Mouse (Mus musculus) ES-CJ7 (cell line): ENCODE results near the gene Odf3l2.
A peak's percentile ranks its signal among the peaks of the same experiment; 100 is the strongest.

Experiments used
- DNase-seq: peaks from one replicate; pipeline ENCODE4 v3.0.0; 2011; ENCODE audit warnings: low read depth, low spot score

The Odf3l2 gene

DNA sequence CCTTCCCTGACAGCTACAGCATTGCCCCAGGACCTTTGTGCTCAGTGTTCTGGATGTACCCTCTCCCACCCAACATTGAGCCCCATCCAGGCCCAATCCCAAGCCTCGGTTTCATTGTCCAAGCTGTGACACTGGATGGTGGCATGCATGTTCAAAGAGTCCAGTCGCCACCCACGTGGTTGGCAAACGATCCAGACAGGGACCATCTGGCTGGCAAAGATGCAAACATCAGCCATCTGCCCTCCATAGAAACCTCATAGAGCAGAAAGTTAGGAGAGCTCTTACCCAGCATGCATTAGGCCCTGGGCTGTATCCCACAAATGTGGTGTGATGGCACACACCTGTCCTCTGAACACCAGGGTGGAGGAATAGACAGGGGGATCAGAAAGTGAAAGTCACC lies 14.1 kb downstream of the Odf3l2 start:
- no peak for DNase-seq

DNA sequence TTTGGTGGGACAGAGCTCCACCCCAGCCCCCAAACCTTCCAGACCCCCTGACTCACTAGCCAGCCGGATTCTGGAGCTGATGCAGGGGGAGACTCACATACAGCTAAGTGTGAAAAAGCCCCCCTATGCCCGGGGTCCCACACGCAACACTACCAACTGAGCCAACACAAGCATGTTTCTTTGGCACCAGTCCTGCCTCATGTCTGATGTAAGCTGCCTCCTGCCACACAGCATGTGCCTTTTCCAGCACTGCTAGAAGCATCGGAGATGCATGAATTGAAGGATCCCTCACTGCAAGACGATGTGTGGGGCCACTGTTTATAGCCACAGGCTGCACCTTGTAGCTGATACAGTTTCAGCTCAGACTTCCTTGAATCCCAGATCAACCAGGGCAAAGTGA lies 17.2 kb downstream of the Odf3l2 start:
- DNase-seq: no peak

DNA sequence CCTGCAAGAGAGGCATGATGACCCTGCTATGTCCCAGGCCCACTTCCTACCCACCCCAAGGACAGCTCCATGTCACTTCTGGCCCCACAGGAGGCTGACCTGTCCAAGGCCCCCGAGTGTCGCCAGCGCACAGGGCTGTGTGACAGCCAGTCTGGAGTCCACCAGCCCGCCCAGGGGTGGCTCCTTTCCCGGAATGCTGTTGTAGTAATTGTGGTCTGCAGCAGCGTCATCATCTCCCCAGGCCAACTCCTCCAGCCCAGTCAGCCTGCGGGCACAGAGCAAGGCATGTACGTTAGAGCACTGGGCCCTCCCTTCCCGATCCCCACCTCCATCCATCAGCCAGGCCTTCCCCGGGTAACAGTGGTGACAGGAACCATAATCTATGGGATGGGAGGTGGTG lies 19.4 kb downstream of the Odf3l2 start:
- no peak for DNase-seq

DNA sequence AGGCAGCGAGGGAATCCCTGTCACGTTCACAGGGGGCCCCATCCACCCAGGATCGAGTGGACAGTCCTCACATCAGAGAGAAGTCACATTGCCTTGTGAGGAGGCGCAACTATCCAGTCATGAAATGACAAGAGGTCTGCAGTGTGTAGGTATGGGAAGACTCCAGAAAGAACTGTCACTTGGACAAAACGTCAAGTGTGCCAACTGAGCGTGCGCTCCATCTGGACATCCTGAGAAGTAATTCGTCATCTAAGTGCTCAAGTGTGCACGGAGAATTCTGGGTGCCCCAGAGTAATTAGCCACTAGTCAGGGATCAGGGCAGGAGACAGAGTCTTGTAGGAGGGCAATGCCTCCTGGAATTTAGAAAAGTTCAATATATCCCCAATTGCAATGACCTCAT lies 20.1 kb downstream of the Odf3l2 start:
- DNase-seq: no peak

DNA sequence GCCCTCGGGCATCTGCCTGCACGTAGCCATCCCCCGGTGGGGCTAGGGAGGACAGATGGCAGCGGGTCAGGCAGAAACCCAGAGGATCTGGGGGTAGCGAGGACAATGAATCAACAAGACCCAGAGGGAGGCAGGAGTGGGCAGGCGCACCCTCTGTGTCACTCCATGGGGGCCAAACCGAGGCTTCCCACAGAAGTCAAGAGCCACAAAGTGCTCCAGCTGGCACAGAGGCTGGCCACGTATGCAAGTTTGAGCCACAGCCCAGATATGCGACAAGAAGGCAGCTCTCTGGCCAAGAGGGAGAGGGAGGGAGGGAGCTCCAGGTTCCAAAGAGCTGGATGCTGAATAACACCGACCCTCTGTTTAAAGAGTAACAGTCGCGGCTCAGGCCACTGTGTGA lies 21.6 kb downstream of the Odf3l2 start:
- DNase-seq: no peak

DNA sequence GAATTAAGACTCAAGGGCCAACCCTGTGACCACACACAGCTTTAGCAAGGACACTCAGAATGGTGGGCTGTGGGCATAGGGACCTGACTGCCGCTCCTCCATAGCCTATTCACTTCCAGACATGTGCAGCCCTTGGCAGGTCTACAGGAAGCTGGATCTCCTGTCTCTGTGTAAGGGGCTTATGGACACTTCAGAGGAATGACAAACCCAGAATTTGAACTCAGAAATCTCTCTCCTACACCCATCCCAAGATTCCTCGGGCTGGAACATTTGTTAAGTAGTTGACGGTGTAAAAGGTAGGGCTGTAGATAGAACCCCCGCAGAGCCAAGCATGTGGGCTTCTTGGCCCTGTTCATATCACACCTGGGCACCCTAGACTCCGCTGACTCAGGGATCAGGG lies 29.2 kb downstream of the Odf3l2 start:
- no peak for DNase-seq

DNA sequence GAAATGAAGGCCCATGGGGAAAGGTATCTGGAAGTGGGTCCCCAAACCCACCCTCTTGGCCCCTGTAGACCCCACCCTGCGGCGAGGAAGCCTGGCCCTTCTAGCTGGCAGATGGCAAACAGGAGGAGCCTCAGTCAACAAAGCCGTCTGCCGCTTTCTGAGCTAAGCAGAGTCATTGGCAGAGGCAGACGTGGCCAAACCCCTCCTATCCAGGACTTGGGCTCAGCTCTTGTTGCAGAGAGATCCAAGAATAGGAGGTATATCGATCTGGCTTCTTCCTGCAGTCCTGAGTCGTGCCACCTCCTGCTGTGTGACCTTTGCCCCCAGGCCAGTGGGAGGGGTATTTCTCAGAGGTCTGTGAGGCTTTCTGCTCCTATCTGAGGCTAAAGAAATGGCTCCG lies 29.7 kb downstream of the Odf3l2 start:
- peak; percentile 75 for DNase-seq

DNA sequence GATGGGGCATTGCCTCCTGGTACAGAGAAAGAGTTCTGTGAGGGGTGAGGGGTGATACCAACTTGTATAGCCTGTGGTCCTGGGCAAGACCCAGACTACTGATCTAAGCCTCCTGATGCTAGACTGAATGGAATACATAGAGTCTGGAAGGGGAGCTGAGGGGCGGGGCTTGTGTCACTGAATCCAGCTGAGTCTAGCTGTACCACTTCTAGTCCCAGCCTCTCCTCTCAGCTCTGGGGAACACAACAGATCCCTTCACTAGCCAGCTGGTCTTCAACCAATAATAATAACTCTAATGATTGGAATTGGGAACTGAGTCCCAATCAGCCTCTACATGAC lies 31.3 kb downstream of the Odf3l2 start:
- no peak for DNase-seq

DNA sequence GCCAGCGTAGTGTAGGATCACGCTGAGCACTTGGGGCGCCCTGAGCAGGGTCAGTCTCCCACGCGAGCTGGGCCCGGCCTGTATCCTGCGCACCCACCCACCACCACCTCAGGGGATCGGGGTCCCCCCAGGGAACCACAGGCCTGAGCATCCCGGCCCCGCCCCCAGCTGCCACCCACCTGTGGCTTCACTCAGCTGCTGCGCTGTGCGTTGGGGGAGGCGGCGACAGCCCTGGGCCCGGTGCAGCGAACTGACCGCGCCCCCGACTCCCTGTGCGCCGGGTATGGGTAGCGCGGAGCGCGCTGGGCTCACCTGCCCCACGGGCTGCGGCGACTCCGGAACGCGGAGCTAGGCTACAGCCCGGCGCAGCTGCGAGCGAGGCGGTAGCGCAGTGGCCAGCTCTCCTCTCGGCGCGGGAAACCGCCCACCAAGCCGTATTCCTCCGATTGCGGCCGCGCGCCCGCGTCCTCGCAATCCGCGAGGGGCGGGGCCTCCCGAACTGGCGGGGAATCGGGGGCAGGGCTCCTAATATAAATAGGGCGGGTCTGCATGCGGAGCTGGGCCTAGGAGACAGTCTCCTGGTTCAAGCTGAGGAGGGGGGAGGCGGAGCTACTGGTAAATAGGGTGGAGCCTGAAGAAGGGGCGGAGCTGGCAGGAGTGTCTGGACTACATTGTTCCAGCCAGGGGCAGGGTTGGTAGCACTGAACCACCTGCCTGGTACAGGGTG lies 31.8 kb downstream of the Odf3l2 start, which contains the start of gene C2cd4c:
Gene C2cd4c (minus strand): TSS at position 448 of the 727 bp plus-strand sequence.
- DNase-seq: peak; percentile 96

DNA sequence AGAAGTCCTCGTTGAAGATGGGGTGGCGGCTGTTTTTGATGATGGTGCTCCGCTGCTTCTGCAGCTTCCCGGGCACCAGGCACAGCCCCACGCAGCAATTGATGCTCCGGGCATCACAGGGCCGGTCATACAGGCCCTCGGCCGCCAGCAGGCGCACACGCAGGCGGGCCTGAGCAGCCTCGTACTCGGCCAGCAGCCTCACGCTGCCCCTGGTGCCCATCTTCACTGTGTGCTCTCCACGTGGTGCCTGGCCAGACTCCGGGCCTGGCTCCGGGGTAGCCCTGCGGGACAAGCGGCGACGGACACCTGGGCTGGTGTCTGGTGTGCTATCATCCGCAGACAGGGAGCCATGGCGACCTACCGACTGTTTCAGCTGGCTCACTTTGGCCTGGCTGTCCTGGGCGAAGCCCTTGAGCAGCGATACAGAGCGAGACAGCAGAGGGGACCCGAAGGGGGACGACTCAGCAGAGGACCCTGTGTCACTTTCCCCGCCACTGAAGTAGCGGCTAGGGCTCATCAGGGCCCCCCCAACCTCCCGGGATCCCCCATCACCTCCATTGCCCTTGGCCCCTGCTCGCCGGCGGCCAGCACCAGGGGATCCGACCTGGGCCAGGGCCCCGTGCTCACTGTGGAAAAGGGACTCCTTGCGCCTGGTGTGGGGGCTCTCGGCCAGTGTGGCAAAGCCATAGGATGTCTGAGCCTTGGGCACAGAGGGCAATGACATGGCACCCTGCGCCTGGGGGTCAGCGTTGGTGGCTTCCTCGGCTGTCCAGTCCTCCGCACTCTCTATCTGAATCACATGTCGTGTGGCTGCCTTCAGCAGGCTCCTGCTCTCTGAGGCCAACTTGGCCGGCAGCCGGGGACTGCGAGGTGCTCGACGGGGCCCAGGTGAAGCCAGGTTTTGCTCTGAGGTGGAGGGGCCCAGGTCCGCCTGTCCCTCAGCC lies 33.1 kb downstream of the Odf3l2 start:
- no peak for DNase-seq

DNA sequence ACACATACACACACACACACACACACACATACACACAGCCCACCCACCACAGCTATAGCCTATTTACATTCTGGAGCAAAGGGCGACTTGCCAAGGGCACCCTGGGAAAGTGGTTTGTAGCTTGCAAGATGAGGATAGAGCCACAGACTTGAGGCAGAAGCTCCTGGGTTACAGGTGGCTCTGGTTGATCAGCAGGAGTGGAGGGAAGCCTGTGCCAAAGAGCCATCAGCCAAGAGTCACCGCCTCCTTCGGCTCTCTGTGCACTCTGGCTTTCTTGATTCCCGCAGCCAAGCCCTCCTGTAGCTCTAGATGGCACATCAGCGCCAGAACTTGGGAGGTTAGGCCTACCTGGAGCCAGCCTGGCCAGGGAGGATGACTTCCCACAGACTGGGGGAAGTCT lies 34.2 kb downstream of the Odf3l2 start:
- DNase-seq: peak; percentile 22

DNA sequence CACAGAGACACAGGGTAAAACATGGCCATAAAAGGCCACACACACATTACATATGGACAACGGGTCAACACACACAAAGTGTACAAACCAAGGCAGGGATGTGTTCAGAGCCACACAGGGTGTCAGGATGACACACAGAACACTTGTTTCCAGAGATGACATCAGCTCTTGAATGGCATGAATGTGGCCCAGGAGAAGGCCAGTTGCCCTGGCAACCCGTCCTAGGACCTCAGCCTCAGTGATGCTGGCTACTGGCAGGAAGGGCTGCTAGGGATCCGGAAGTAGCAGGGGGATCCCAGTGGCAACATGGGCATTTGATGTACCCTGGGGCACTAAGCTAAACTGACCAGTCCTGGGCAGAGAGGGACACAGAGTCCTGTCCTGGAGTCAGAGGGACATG lies 36.3 kb downstream of the Odf3l2 start:
- DNase-seq: no peak

DNA sequence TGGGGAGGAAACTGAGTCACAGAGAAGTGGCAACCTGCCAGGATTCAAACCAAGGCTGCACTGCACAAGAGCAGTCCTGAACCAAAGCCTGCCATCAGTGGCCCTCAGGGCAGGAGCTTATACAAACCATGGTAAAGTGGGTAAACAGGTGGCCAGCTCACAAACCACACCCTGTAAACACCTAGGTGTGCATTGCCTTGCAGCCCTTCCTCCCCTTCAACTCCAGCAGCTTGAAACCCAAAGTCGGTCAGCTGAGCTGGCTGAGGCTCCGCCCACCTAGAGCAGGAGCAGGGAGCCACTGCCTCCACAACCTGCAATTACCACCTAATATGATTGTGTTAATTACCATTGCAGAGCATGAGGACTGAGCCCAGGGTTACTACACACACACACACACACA lies 37.6 kb downstream of the Odf3l2 start:
- no peak for DNase-seq

DNA sequence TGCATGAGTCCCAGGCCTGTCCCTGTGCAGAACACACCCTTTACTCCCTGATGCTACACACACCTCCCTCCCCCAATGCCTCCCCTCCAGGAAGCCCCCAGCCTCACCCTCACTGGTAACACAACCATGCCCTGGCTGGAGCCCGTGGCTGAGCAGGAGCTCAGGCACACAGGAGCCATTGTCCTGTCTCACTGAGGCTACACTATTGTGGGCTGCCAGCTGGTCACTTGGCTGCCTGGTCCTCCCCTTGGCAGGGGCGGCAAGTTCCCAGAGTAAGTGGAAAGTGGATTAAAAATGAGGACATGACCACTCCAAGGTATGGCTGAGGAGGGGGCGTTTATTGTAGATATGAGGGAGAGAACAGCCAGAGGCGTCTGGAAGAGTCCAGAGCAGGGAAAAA lies 39.0 kb downstream of the Odf3l2 start:
- no peak for DNase-seq

DNA sequence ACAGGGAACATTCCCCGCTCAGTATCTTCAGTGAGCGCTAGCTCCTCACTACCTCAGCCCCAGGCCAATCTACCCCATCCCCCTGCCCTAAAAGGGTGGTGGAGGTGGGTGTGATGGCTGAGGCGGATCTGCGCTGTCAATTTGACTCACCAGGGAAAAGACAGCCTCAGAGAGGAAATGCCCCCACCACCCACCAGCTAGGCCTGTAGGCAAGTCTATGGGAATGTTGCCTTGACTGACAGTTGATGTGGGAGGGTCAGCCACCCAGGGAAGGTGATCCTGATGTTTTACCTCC lies 47.7 kb downstream of the Odf3l2 start:
- DNase-seq: no peak

DNA sequence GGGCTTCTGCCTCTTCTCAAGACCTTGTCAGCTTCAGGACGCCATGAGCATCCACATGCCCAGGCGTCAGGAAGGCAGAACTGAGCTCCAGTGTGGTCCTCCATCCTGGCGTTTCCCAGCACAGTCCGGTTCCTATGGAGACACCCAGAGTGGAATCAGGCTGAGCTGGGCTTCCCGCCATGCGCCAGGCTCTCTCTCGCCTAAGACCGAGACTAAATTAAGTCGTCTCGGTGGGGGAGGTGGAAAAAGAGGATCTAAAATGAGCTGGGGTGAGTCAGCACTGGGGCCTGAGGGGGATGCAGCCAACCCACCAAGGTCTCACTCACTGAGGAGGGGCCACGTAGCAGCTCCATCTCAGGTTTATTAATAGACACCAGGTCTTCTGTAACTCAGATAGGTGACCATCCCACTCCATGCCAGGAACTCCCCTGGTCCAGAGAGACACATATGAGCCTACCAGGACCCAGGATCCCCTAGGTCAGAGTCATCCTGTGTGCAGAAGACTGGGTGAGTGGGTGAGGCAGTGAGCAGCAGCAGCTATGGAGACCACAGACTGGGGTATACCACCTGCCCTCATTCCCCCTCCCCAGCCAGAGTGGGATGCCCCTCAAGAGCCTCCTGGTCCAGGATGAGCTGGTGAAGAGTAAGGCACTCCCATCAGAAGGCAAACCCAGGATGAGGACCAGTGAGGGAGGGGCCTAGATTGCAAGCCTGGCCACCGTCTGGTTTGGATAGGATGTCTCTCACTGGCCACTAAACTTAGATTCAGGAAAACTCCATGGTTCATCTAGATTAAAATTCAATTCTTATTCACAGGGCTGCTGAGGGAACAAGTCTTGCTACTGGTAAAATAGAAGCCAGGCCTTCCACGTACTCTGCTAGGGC lies 48.2 kb downstream of the Odf3l2 start:
- no peak for DNase-seq

DNA sequence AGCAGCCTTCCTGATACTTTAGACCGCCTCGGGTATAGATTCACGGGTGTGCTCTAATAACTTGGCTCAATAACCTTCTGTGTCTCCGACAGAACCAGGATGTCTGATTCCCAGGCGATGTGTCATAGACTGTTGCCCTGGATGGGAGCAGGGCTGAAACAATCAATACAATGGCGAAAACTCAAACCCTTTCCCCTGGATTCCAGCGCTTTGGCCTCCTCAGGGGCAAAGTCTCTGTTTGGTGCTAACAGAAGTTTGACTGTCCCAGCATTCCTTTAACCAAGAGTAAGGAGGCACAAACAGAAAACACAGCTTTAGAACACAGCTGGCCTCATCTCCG lies 50.0 kb downstream of the Odf3l2 start:
- no peak for DNase-seq

DNA sequence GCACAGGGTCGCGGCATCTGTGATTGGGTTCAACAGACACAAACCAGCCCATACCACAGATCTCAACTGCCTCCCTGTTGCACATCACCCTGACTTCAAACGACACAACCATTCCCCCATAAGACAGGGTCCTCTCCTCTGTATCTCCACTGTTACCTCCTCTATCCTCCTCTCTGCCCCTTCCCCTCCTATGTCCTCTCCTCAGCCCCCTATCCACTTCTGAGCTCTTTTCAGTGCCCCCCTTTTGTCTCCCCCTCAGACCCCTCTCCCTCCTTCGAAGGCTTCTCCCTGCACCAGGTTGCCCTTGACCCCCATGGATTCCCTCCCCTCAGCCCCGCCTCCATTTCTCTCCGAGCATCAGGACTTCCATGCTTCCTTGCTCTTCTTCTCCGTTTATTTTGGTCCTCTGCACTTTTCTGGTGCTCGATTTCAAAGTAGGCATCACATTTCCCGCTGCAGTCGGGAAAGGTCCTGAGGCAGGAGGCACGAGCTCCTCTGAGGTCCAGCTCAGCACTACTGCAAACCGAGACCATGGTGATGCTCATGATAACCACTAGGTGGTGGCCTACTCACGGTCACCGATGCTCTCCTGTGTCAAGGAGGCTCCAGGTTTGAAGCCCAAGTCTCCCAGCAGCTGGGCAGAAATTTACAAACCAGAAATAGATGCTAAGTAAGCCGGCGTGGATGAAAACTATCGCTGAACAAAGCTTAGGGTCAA lies 50.5 kb downstream of the Odf3l2 start:
- peak; percentile 83 for DNase-seq

DNA sequence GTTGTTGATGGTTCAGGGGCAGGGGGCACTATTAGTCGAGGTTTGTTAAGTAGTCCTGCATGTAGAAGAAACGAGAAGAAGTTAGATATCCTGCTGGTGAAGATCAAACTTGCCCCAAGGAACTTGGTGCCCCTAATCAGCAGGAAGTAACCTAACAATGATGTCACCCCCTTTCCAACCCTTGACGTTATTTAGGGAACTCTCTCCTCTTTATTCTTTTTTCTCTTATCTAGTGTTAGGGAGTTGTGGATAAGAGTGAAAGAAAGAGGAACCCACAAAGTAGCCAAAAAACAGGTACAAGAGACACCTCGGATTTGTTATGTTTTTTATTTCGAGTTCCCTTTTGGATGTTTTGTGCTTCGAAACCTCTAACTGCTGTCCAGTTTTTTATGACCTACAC lies 51.4 kb downstream of the Odf3l2 start:
- DNase-seq: no peak

DNA sequence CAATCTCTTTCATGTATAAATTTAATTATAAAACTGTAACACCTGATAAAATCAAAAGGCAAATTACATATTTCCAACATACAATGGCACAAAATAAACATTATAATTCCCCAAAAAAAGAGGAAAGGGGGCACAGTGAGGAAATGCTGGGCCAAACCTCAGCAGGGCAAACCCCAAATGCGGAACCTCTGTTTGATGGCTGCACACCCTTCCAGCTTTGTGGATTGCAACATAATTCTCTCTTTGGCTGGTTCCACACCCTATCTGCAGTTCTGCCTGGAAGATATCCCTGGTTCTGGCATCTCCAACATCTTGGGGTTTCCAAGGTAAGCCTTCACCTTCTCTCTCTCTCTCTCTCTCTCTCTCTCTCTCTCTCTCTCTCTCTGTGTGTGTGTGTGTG lies 54.8 kb downstream of the Odf3l2 start:
- DNase-seq: no peak
